Mouse (Mus musculus) macrophage (primary cell): ENCODE data around the gene Tspan11. TPM values are rescaled to one million over a fixed set of nuclear protein-coding genes. Genes with fewer than 3 reads are reported as not detected.

ENCODE experiments used
- H3K27ac ChIP-seq: fragments of 350-480 bp; formaldehyde crosslinking; 2 replicates; pipeline ENCODE4 v1.9.0; 2021
- H3K36me3 ChIP-seq: fragments of 350-480 bp; formaldehyde crosslinking; 2 replicates; pipeline ENCODE4 v1.9.0; 2021; ENCODE audit errors: inconsistent target
- H3K4me3 ChIP-seq: fragments of 350-480 bp; formaldehyde crosslinking; 2 replicates; pipeline ENCODE4 v1.9.0; 2021; ENCODE audit errors: inconsistent target
- H3K79me2 ChIP-seq: fragments of 350-480 bp; formaldehyde crosslinking; 2 replicates; pipeline ENCODE4 v1.9.0; 2021; ENCODE audit errors: inconsistent target
- WGBS: methylation state at CpG from one replicate; pipeline ENCODE4 v1.1.7; 2026; ENCODE audit warnings: inconsistent platforms; ENCODE audit not compliant: missing documents; 5-methylcytosine and 5-hydroxymethylcytosine counted together
- polyA plus RNA-seq: library from polyadenylated mRNA; stranded (reverse); fragments of 250-400 nt; gene quantifications from 3 replicates; pipeline ENCODE4 v1.2.4, GENCODE M21; 2018; ENCODE audit warnings: inconsistent platforms
- total RNA-seq, 78 experiments: library from RNA; depleted of rRNA; stranded (reverse); fragments of 250-400 nt; gene quantifications; 1 replicate in 9 of 78; 2 replicates in 24 of 78; 3 replicates in 43 of 78; 4 replicates in 2 of 78; pipeline ENCODE4 v1.2.4; 2018; ENCODE audit warnings: inconsistent platforms in 56 of 78

The Tspan11 gene
- total RNA-seq (2018; cell fraction: chromatin; rRNA removed): 1 to 10 TPM in 1 of 26 experiments, under 1 TPM in 1, not detected in 24; 0.25 to 1.4 TPM
- not detected for total RNA-seq (2018; cell fraction: cytosol; rRNA removed)
- total RNA-seq (2018; cell fraction: nucleus; rRNA removed): under 1 TPM in 1 of 26 experiments, not detected in 25; 0.21 TPM
- not detected in 3 replicates for polyA plus RNA-seq

GRCm38 (mm10) chr6:127887511-127888421 is at the start of gene Tspan11:
Tspan11 (plus strand) TSS chr6:127887589.
- 15% methylated on average over 36 of the region's 36 CpGs for WGBS
- Histone ChIP-seq H3K79me2 (no peaks in the 10 kb centered on the region), H3K36me3 (no peaks in the 10 kb centered on the region), H3K4me3 (no peak within 1 kb of the TSS), H3K27ac (no peak within 1 kb of the TSS)

GRCm38 (mm10) chr6:127837910-127838309 is 49.5 kb upstream of the Tspan11 start:
- no peak overlapping the region for H3K27ac ChIP-seq
- H3K36me3 ChIP-seq: no peaks in the 10 kb centered on the region
- H3K79me2 ChIP-seq: no peaks in the 10 kb centered on the region
- no peak overlapping the region for H3K4me3 ChIP-seq
- WGBS: 92% methylated on average over 4 of the region's 4 CpGs

- 95% methylated on average over 2 of the region's 2 CpGs for WGBS
- no peak overlapping the region for H3K4me3 ChIP-seq
- no peaks in the 10 kb centered on the region for H3K36me3 ChIP-seq
- no peaks in the 10 kb centered on the region for H3K79me2 ChIP-seq
- H3K27ac ChIP-seq: no peak overlapping the region
These were observed 47.9 kb upstream of the Tspan11 start for GRCm38 (mm10) chr6:127839538-127839937.

GRCm38 (mm10) chr6:127840171-127840570 is 47.2 kb upstream of the Tspan11 start:
- Histone ChIP-seq H3K79me2 (no peaks in the 10 kb centered on the region), H3K36me3 (no peaks in the 10 kb centered on the region), H3K4me3 (no peak overlapping the region), H3K27ac (no peak overlapping the region)
- WGBS: 88% methylated on average over 7 of the region's 7 CpGs

- 62% methylated on average over 7 of the region's 7 CpGs for WGBS
These were observed 46.1 kb upstream of the Tspan11 start for GRCm38 (mm10) chr6:127841326-127841725.

GRCm38 (mm10) chr6:127846521-127846920 is 40.9 kb upstream of the Tspan11 start:
- WGBS: 84% methylated on average over 6 of the region's 6 CpGs
- H3K79me2 ChIP-seq: no peaks in the 10 kb centered on the region
- no peaks in the 10 kb centered on the region for H3K36me3 ChIP-seq
- H3K27ac ChIP-seq: no peak overlapping the region
- H3K4me3 ChIP-seq: no peak overlapping the region

More at GRCm38 (mm10) chr6:127841326-127841725, 46.1 kb upstream of the Tspan11 start:
- H3K79me2 ChIP-seq: no peaks in the 10 kb centered on the region
- H3K27ac ChIP-seq: no peak overlapping the region
- no peaks in the 10 kb centered on the region for H3K36me3 ChIP-seq
- H3K4me3 ChIP-seq: no peak overlapping the region

GRCm38 (mm10) chr6:127849496-127849895 is 37.9 kb upstream of the Tspan11 start:
- no peak overlapping the region for H3K27ac ChIP-seq
- no peaks in the 10 kb centered on the region for H3K79me2 ChIP-seq
- H3K36me3 ChIP-seq: no peaks in the 10 kb centered on the region
- H3K4me3 ChIP-seq: no peak overlapping the region
- 83% methylated on average over 6 of the region's 6 CpGs for WGBS

GRCm38 (mm10) chr6:127851611-127852010 is 35.8 kb upstream of the Tspan11 start:
- Histone ChIP-seq H3K36me3 (no peaks in the 10 kb centered on the region), H3K79me2 (no peaks in the 10 kb centered on the region), H3K4me3 (no peak overlapping the region), H3K27ac (no peak overlapping the region)
- WGBS: 86% methylated on average over 4 of the region's 4 CpGs

- no peaks in the 10 kb centered on the region for H3K36me3 ChIP-seq
- H3K27ac ChIP-seq: no peak overlapping the region
- no peak overlapping the region for H3K4me3 ChIP-seq
- no peaks in the 10 kb centered on the region for H3K79me2 ChIP-seq
- 86% methylated on average over 7 of the region's 7 CpGs for WGBS
These were observed 34.1 kb upstream of the Tspan11 start for GRCm38 (mm10) chr6:127853241-127853640.

- no peaks in the 10 kb centered on the region for H3K79me2 ChIP-seq
- 24% methylated on average over 16 of the region's 16 CpGs for WGBS
- no peak overlapping the region for H3K4me3 ChIP-seq
- H3K27ac ChIP-seq: no peak overlapping the region
- H3K36me3 ChIP-seq: no peaks in the 10 kb centered on the region
These were observed 33.4 kb upstream of the Tspan11 start for GRCm38 (mm10) chr6:127853771-127854687.

GRCm38 (mm10) chr6:127854688-127855013 is 32.7 kb upstream of the Tspan11 start:
- no peaks in the 10 kb centered on the region for H3K79me2 ChIP-seq
- H3K36me3 ChIP-seq: no peaks in the 10 kb centered on the region
- H3K27ac ChIP-seq: no peak overlapping the region
- 100% methylated on average over 2 of the region's 2 CpGs for WGBS
- no peak overlapping the region for H3K4me3 ChIP-seq

- H3K36me3 ChIP-seq: no peaks in the 10 kb centered on the region
- WGBS: 81% methylated on average over 9 of the region's 9 CpGs
- no peaks in the 10 kb centered on the region for H3K79me2 ChIP-seq
- no peak overlapping the region for H3K4me3 ChIP-seq
- H3K27ac ChIP-seq: no peak overlapping the region
These were observed 31.6 kb upstream of the Tspan11 start for GRCm38 (mm10) chr6:127855711-127856295.

- Histone ChIP-seq H3K79me2 (no peaks in the 10 kb centered on the region), H3K36me3 (no peaks in the 10 kb centered on the region), H3K4me3 (no peak overlapping the region), H3K27ac (no peak overlapping the region)
- WGBS: 78% methylated on average over 9 of the region's 9 CpGs
These were observed 25.4 kb upstream of the Tspan11 start for GRCm38 (mm10) chr6:127861951-127862350.

GRCm38 (mm10) chr6:127865391-127865790 is 22.0 kb upstream of the Tspan11 start:
- H3K36me3 ChIP-seq: no peaks in the 10 kb centered on the region
- no peaks in the 10 kb centered on the region for H3K79me2 ChIP-seq
- H3K4me3 ChIP-seq: no peak overlapping the region
- 73% methylated on average over 4 of the region's 4 CpGs for WGBS
- no peak overlapping the region for H3K27ac ChIP-seq
